Mouse (Mus musculus) E14TG2a.4 (cell line): ENCODE results near the gene Htra3.

Experiments used
- CTCF ChIP-seq: conservative IDR thresholded peaks from 2 replicates; pipeline ENCODE4 v1.5.1; 2014; ENCODE audit warnings: low read length
- NANOG ChIP-seq: IDR thresholded peaks from 2 replicates; pipeline ENCODE4 v1.6.1; 2014; ENCODE audit warnings: borderline replicate concordance, low read length, mixed read lengths
- POU5F1 ChIP-seq: IDR thresholded peaks from 2 replicates; pipeline ENCODE4 v1.6.1; 2014; ENCODE audit warnings: low read length, borderline replicate concordance

DNA sequence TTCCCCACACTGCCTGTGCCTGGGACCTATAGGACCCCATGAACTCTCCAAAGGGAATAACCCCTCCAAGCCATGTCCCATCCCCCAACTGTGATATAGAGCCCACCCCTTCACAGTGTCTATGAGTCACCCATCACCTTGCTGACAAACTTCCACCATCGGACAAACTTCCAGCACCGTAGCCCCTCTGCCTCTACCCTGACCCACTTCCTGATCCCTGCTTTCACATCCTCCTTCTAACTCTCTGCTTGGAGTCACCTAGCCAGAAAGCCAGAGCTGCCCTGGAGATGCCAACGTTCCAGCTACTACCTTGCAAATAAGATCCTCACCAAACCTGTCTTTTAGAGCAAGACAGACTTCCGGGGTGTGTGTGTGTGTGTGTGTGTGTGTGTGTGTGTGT lies 14.1 kb upstream of the Htra3 start:
- TF ChIP-seq CTCF (no peak), POU5F1 (no peak), NANOG (no peak)
